Mouse (Mus musculus) testis, postnatal 14 days (tissue): ENCODE data around the gene Trim65.

ENCODE experiments used
- DNase-seq: peaks from one replicate; pipeline ENCODE4 v3.0.0; 2021; ENCODE audit warnings: low spot score

Trim65 gene

GRCm38 (mm10) chr11:116088741-116089394 is 42.1 kb downstream of the Trim65 start:
- DNase-seq = no peak

- no peak for DNase-seq
Measured at GRCm38 (mm10) chr11:116088188-116088587, 42.7 kb downstream of the Trim65 start.

GRCm38 (mm10) chr11:116087194-116088130 is 43.5 kb downstream of the Trim65 start:
- DNase-seq = peak; percentile 79

- peak; percentile 99 for DNase-seq
Measured at GRCm38 (mm10) chr11:116086258-116087193, 44.4 kb downstream of the Trim65 start, which contains the start of gene Wbp2. Gene Wbp2 (minus strand): TSS chr11:116086995.

- DNase-seq = no peak
Measured at GRCm38 (mm10) chr11:116084166-116084565, 46.8 kb downstream of the Trim65 start.

- no peak for DNase-seq
Measured at GRCm38 (mm10) chr11:116083096-116083672, 47.7 kb downstream of the Trim65 start.

GRCm38 (mm10) chr11:116081081-116081480 is 49.8 kb downstream of the Trim65 start:
- no peak for DNase-seq

GRCm38 (mm10) chr11:116079511-116079910 is 51.4 kb downstream of the Trim65 start:
- no peak for DNase-seq

- no peak for DNase-seq
Measured at GRCm38 (mm10) chr11:116078676-116079320, 52.1 kb downstream of the Trim65 start.

- no peak for DNase-seq
Measured at GRCm38 (mm10) chr11:116078221-116078620, 52.7 kb downstream of the Trim65 start.

- DNase-seq = no peak
Measured at GRCm38 (mm10) chr11:116077446-116078204, 53.3 kb downstream of the Trim65 start, which contains the start of gene Unc13d. Gene Unc13d (minus strand): TSS chr11:116077961.

GRCm38 (mm10) chr11:116076836-116077235 is 54.1 kb downstream of the Trim65 start:
- DNase-seq = no peak

- DNase-seq = no peak
Measured at GRCm38 (mm10) chr11:116076266-116076540, 54.7 kb downstream of the Trim65 start.

GRCm38 (mm10) chr11:116075539-116076265 is 55.2 kb downstream of the Trim65 start:
- DNase-seq = peak; percentile 53

- DNase-seq = no peak
Measured at GRCm38 (mm10) chr11:116074436-116074991, 56.4 kb downstream of the Trim65 start.

- DNase-seq = no peak
Measured at GRCm38 (mm10) chr11:116072608-116073007, 58.3 kb downstream of the Trim65 start.
